Mouse (Mus musculus) forebrain, embryonic 12.5 days (tissue): Measurements from ENCODE around the gene Zfp931. TPM values are rescaled to one million over a fixed set of nuclear protein-coding genes. Genes with fewer than 3 reads are reported as not detected.
"Not testable (repeated sequence)": the region's sequence is repeated elsewhere in the genome, so short reads cannot be mapped to it uniquely, and the experiment has no call there.

Experiments used
- ATAC-seq: fragments of 200-750 bp; cut with Nextera tagmentation; 2 replicates; pipeline ENCODE4 v1.8.0; 2017; ENCODE audit warnings: moderate TSS enrichment; ENCODE audit not compliant: low FRiP score
- H3K27ac ChIP-seq: fragments of 300-500 bp; sonication (generic); 2 replicates; pipeline ENCODE4 v1.5.1; 2016; ENCODE audit warnings: mild to moderate bottlenecking
- H3K27me3 ChIP-seq: fragments of 300-500 bp; sonication (generic); 2 replicates; pipeline ENCODE4 v1.6.1; 2016; ENCODE audit warnings: mild to moderate bottlenecking
- H3K36me3 ChIP-seq: fragments of 300-500 bp; sonication (generic); replicated peaks from 2 replicates; pipeline ENCODE4 v1.6.1; 2016; ENCODE audit warnings: mild to moderate bottlenecking
- H3K4me1 ChIP-seq: fragments of 300-500 bp; sonication (generic); 2 replicates; pipeline ENCODE4 v1.6.1; 2016
- H3K4me2 ChIP-seq: fragments of 300-500 bp; sonication (generic); 2 replicates; pipeline ENCODE4 v1.6.1; 2016; ENCODE audit warnings: mild to moderate bottlenecking, moderate library complexity
- H3K4me3 ChIP-seq: fragments of 300-500 bp; sonication (generic); replicated peaks from 2 replicates; pipeline ENCODE4 v1.5.1; 2016; ENCODE audit warnings: mild to moderate bottlenecking
- H3K9ac ChIP-seq: fragments of 300-500 bp; sonication (generic); 2 replicates; pipeline ENCODE4 v1.6.1; 2016; ENCODE audit warnings: mild to moderate bottlenecking
- H3K9me3 ChIP-seq: fragments of 300-500 bp; sonication (generic); 2 replicates; pipeline ENCODE4 v1.6.1; 2016
- WGBS: fragments of 180-500 bp; shearing (Covaris S2); methylation state at CpG from one replicate; pipeline ENCODE4 v1.1.7; 2016; 5-methylcytosine and 5-hydroxymethylcytosine counted together
- polyA plus RNA-seq: library from polyadenylated mRNA; unstranded; fragments of >200 nt; fragmentation: Nextera tagmentation; extraction: Ambion mirVana; gene quantifications from 2 replicates; pipeline ENCODE4 v1.2.1, GENCODE M21; 2016

The Zfp931 gene
- 14.6 and 14.8 TPM in 2 replicates for polyA plus RNA-seq

- not testable (repeated sequence) for H3K27ac ChIP-seq, H3K36me3 ChIP-seq, ATAC-seq, H3K9me3 ChIP-seq, H3K27me3 ChIP-seq, H3K4me1 ChIP-seq
- Histone ChIP-seq H3K4me2 (peak within 1 kb of the TSS; percentile 56), H3K9ac (peak within 1 kb of the TSS; percentile 48), H3K4me3 (peak within 1 kb of the TSS; percentile 45)
- WGBS, result 0% methylated on average over 2 of the region's 14 CpGs
Observed at GRCm38 (mm10) chr2:178078166-178078717, at the start of gene Zfp931. Zfp931 (minus strand) TSS chr2:178078476.

GRCm38 (mm10) chr2:178126041-178126820 lies 48.0 kb upstream of the Zfp931 start:
- Histone ChIP-seq H3K9ac (no peak overlapping the region), H3K4me3 (no peak overlapping the region), H3K4me2 (no peak overlapping the region), H3K4me1 (no peaks in the 10 kb centered on the region), H3K27me3 (peaks cover 2% of the 10 kb centered on the region), H3K9me3 (no peaks in the 10 kb centered on the region), H3K36me3 (no peaks in the 10 kb centered on the region), H3K27ac (no peak overlapping the region)
- ATAC-seq, result no peak
- 93% methylated on average over 7 of the region's 7 CpGs for WGBS

GRCm38 (mm10) chr2:178125427-178125826 lies 47.2 kb upstream of the Zfp931 start:
- Histone ChIP-seq H3K4me2 (no peak overlapping the region), H3K4me1 (no peaks in the 10 kb centered on the region), H3K27ac (no peak overlapping the region), H3K9me3 (no peaks in the 10 kb centered on the region), H3K4me3 (no peak overlapping the region), H3K36me3 (no peaks in the 10 kb centered on the region), H3K27me3 (peaks cover 10% of the 10 kb centered on the region), H3K9ac (no peak overlapping the region)
- ATAC-seq, result no peak
- WGBS, result 82% methylated on average over 8 of the region's 8 CpGs

DNA sequence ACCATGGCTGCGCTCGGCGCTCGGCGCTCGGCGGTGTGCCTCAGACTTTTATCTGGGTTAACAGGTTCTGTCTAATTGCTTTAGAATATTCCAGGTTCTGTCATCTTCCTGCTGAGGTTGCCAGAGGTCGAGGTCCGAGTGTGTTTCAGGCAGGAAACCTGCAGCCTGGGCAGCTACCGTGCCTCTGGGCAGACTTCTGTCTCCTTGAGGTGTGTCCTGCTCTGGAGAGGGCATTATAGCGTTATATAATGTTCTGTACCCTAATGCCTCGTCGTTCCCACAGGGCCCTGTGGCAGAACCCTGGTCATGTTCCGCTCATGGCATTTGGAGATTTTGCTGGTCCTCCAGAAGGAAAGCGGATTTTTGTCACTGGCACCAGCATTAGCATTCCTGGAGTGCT lies 45.2 kb upstream of the Zfp931 start:
- Histone ChIP-seq H3K4me3 (no peak overlapping the region), H3K9me3 (no peaks in the 10 kb centered on the region), H3K36me3 (no peaks in the 10 kb centered on the region), H3K27ac (no peak overlapping the region), H3K4me1 (peaks cover 12% of the 10 kb centered on the region), H3K9ac (no peak overlapping the region), H3K4me2 (no peak overlapping the region), H3K27me3 (peaks cover 29% of the 10 kb centered on the region)
- ATAC-seq, result no peak
- 77% methylated on average over 15 of the region's 15 CpGs for WGBS

DNA sequence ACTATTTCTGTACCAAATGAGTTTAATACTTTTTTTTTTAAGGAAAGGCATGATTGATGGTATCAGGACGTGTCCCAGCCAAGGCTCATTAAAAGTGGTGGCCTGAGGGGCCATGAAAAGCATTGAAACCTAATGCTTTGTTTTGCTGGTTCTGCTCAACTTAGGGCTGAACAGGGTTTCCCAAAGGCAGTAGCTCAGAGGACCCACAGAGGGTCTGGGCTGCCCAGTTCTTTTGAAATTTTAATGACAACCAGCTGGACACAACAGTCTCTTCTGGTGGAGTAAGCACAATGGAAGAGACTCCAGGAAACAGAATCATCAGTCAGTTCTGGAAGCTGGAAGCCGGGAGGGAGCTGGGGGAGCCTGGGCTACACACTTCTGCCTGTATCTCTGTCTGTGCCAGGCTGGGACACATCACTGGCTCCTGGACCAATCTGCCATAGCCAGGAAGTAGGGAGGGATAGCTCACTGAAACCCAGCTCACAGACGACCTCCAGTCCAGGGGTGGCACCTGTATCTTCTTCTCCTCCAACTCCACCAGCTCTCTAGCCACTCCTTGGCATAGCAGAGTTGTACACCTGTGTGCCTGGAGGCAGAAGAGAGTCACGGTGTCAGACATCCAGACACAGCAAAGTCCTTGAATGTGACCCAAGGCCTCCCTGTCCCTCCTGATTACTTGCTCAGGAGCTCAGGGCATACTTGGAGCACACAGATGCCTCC lies 43.8 kb upstream of the Zfp931 start:
- no peak for ATAC-seq
- Histone ChIP-seq H3K4me3 (no peak overlapping the region), H3K27me3 (peaks cover 41% of the 10 kb centered on the region), H3K9ac (no peak overlapping the region), H3K27ac (no peak overlapping the region), H3K36me3 (no peaks in the 10 kb centered on the region), H3K4me2 (no peak overlapping the region), H3K4me1 (peaks cover 12% of the 10 kb centered on the region), H3K9me3 (no peaks in the 10 kb centered on the region)
- 40% methylated on average over 4 of the region's 4 CpGs for WGBS

GRCm38 (mm10) chr2:178121375-178121688 lies 43.1 kb upstream of the Zfp931 start:
- ATAC-seq, result no peak

GRCm38 (mm10) chr2:178120651-178121374 lies 42.5 kb upstream of the Zfp931 start:
- Histone ChIP-seq H3K9me3 (no peaks in the 10 kb centered on the region), H3K27ac (no peak overlapping the region), H3K4me1 (peaks cover 12% of the 10 kb centered on the region), H3K4me2 (no peak overlapping the region), H3K27me3 (peaks cover 42% of the 10 kb centered on the region), H3K4me3 (no peak overlapping the region), H3K9ac (no peak overlapping the region), H3K36me3 (no peaks in the 10 kb centered on the region)
- WGBS, result 86% methylated on average over 8 of the region's 8 CpGs
- no peak for ATAC-seq

More at GRCm38 (mm10) chr2:178121375-178121688, 43.1 kb upstream of the Zfp931 start:
- Histone ChIP-seq H3K9me3 (no peaks in the 10 kb centered on the region), H3K36me3 (no peaks in the 10 kb centered on the region), H3K4me2 (no peak overlapping the region), H3K27me3 (peaks cover 42% of the 10 kb centered on the region), H3K4me3 (no peak overlapping the region), H3K4me1 (peaks cover 12% of the 10 kb centered on the region), H3K9ac (no peak overlapping the region), H3K27ac (no peak overlapping the region)
- WGBS, result 43% methylated on average over 2 of the region's 2 CpGs

DNA sequence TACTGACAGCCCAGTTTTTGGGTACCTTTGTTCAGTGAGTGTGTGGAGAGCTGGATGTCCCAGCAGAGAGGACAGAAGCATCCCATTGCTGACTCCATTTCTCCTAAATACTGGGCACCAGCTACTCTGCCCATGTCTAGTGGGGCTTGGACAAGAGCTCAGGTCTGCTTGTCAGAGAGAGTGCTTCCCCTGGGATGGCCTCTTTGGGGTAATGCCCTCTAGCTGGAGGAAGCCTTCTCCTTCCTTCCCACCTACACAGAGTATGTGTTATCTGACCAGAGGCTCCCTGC lies 42.0 kb upstream of the Zfp931 start:
- Histone ChIP-seq H3K4me3 (no peak overlapping the region), H3K36me3 (no peaks in the 10 kb centered on the region), H3K9ac (no peak overlapping the region), H3K27me3 (peaks cover 42% of the 10 kb centered on the region), H3K4me2 (no peak overlapping the region), H3K27ac (no peak overlapping the region), H3K9me3 (no peaks in the 10 kb centered on the region), H3K4me1 (peaks cover 12% of the 10 kb centered on the region)
- ATAC-seq, result no peak

DNA sequence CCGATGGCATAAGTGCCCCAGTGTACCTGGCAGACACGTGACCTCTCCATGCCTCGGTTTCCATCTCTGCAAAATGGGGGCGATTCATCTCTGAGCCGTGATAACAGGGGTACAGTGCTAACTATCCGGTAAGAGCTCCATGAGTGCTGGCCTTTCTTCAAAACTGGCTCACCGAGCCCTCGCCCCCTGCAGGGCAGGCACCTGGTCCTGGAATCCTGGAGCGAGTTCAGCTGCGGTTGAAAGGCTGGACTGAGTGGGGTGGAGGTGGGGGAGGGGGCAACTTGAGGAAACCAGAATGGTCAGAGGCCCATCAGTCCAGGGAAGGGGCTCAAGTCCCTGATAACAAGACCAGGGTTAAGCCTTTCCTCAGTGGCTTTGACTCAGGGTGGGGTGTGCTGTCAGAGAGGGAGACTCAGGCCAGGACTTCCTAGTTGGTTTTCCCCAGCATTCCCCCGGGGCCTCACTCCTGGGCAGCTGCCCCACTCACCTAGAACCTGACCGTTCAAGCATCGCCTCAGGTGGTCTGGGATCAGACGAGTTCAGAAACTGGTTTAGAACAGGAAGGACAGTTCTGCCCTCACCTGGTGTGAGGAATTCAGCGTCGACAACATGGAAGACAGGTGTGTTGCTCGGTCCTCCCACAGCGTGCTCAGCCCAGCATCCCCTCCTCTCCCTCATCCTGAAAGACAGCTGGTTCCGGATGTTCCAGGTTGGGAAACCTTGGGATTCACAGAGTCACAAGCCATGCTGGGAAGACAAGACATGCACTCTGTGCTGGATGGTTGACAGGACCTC lies 41.5 kb upstream of the Zfp931 start:
- Histone ChIP-seq H3K9me3 (no peaks in the 10 kb centered on the region), H3K27me3 (peaks cover 42% of the 10 kb centered on the region), H3K4me1 (peaks cover 12% of the 10 kb centered on the region), H3K27ac (no peak overlapping the region), H3K4me3 (peak overlapping the region; percentile 44), H3K4me2 (peak overlapping the region; percentile 90), H3K9ac (no peak overlapping the region), H3K36me3 (no peaks in the 10 kb centered on the region)
- 19% methylated on average over 19 of the region's 19 CpGs for WGBS
- ATAC-seq, result peak; percentile 11

DNA sequence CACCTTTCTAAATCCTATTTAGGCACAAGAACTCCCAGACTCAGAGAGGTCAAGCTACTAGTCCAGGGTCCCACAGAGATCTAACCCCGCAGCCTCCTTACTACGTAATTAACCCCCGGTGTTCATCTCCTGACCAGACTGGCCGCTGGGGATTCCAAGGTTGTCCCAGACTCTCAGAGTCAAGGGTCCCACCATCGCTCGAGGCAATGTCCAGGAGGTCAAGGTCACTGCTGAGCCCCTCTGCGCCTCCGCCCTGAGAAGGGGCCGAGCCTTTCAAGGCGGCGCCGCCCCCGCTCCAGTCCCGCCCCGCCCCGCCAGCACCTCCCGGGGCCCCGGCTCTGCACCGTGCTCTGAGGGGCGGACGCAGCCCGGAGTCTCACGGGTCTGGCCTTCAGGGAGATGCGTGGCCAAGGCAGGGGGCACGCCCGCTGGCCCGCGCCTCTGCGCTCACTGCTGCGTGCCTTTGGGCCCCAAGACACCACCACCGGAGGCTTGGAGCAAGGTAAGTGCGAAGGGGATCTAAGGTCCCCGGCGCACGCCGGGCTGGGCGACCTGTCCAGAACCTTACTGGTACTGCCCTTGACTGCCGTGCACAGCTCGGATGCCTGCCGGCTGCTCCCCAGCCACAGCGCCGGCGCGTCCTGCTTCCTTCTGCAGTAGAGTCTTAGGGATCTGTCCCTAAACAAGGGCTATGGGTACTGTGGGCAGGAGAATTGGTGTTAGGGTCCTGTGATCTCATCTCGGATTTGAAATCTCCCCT lies 40.7 kb upstream of the Zfp931 start, which contains the start of gene Phactr3:
TSS of gene Phactr3 (plus strand) at position 175 of the 760 bp plus-strand sequence.
- Histone ChIP-seq H3K36me3 (no peaks in the 10 kb centered on the region), H3K4me2 (peak within 1 kb of the TSS; percentile 90), H3K9ac (peak within 1 kb of the TSS; percentile 54), H3K27me3 (peaks cover 42% of the 10 kb centered on the region), H3K4me1 (peaks cover 12% of the 10 kb centered on the region), H3K27ac (no peak within 1 kb of the TSS), H3K4me3 (peak within 1 kb of the TSS; percentile 44), H3K9me3 (no peaks in the 10 kb centered on the region)
- WGBS, result 2% methylated on average over 45 of the region's 45 CpGs
- peak; percentile 50; the same call in 1 of the 2 replicates for ATAC-seq

DNA sequence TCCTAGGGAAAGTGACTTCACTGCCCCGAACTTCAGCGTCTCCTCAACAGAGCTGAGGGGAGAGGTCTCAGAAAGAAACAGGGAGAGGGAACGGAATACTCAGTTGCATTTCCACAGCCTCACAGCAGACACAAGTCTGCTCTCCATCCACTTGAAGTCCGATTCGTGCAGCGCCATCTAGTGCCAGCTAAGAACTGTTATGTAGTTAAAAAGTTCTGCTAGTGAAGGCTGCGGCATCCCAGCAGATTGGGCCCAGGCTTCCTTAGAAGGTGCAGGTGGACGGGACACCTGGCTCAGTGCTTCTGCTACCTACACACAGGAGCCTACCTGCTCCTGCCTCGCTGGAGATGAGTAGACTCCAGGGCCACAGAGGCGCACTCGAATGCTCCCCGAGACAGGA lies 39.7 kb upstream of the Zfp931 start:
- no peak overlapping the region for H3K4me3 ChIP-seq
- H3K27ac ChIP-seq, result no peak overlapping the region
- H3K9me3 ChIP-seq, result no peaks in the 10 kb centered on the region
- WGBS, result 19% methylated on average over 12 of the region's 12 CpGs
- peaks cover 42% of the 10 kb centered on the region for H3K27me3 ChIP-seq
- peaks cover 12% of the 10 kb centered on the region for H3K4me1 ChIP-seq
- no peak overlapping the region for H3K9ac ChIP-seq
- H3K4me2 ChIP-seq, result no peak overlapping the region
- ATAC-seq, result 0 out of 2 replicates have a peak, but pooled peaks have one; percentile 28
- H3K36me3 ChIP-seq, result no peaks in the 10 kb centered on the region
